Mouse (Mus musculus) megakaryocyte, embryonic 14.5 days (primary cell): Measurements from ENCODE around the gene Zfp982.

Experiments used
- FLI1 ChIP-seq: IDR thresholded peaks from 2 replicates; pipeline ENCODE4 v1.6.1; 2012; ENCODE audit warnings: low read length, inconsistent platforms, mixed read lengths
- GATA1 ChIP-seq: IDR thresholded peaks from 3 replicates; pipeline ENCODE4 v1.6.1; 2012; ENCODE audit warnings: mixed read lengths, low read length, inconsistent platforms, borderline replicate concordance

DNA sequence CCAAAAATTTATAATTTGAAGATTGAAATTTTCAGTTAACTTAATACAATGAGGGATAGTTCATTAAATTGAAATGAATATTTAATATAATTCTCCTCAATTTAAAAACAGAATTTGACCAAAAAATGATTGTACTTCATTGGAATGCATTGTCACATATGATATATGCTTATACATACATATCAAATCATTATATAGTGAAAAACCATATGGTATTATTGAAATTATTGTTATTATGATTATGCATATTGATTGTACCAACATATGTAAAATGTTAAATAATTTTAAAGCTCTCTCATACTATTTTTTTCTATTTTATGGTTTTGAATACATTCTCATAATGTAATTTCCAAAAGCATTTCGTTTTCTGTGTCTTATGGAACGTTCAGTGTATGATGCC is 17.0 kb downstream of the Zfp982 start:
- TF ChIP-seq GATA1 (no peak), FLI1 (no peak)
